Mouse (Mus musculus): ENCODE measurements around the gene Tfeb. TPM values are rescaled to one million over a fixed set of nuclear protein-coding genes. Genes with fewer than 3 reads are reported as not detected.
A peak's percentile ranks its signal among the peaks of the same experiment; 100 is the strongest.

The Tfeb gene
- polyA plus RNA-seq, 1 experiment from 2014 or later = 30.7 TPM

DNA sequence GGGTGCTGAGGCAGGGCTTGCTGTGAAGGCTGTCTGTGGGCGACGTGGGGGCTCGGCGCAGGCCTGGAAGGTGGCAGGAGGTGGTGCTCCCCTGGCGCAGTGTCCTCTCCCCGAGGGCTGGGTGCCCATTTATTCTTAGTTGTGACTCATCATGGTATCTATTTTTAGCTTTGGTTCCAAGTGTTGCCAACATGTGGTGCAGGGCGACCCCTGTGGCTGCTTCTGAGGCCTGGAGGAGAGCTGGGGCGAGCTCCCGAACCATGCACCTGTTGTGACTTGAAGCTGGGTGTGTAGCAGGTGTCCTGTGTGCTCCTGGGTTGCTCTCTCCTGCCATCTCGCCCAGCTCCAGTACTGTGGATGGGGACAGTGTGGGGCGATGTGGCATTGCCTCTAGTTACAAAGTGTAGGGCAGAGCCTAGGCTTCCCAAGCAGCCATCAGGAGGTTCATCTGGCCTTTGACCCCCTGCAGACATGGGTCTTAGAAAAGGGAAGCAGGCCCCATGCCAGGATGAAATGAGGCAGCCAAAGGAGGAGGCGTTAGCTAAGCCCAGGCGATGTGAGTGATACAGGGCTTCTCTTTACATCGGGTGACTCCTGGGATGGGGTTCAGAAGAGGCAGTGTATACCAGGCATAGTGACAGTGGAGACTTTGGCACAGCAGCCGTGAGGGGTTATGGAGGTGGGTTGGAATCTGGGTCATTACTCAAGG is 23.0 kb downstream of the Tfeb start:
- peak; percentile 12; the same call in 1 of the 2 replicates for ATAC-seq
- H3K4me3 ChIP-seq (ENCODE audit: low read length) = no peak overlapping the region
- H3K27me3 ChIP-seq (replicated peaks; ENCODE audit: control insufficient read depth, insufficient read depth, low read length) = no peaks in the 10 kb centered on the region
- no peaks in the 10 kb centered on the region for H3K36me3 ChIP-seq (ENCODE audit: control insufficient read depth, insufficient read depth, low read length)
- peaks cover 31% of the 10 kb centered on the region for H3K4me1 ChIP-seq (ENCODE audit: control insufficient read depth, insufficient read depth, low read length)
- 0 out of 2 replicates have a peak overlapping the region, but pooled peaks have one; percentile 21 for H3K9ac ChIP-seq (ENCODE audit: low read depth, low read length)
- WGBS = 72% methylated on average over 15 of the region's 15 CpGs
- no peaks in the 10 kb centered on the region for H3K9me3 ChIP-seq (ENCODE audit: control insufficient read depth, low read length)
- no peak overlapping the region for H3K4me2 ChIP-seq (ENCODE audit: low read depth, low read length)
- H3K27ac ChIP-seq (ENCODE audit: low read length) = peak overlapping the region; percentile 15; the same call in 1 of the 2 replicates

DNA sequence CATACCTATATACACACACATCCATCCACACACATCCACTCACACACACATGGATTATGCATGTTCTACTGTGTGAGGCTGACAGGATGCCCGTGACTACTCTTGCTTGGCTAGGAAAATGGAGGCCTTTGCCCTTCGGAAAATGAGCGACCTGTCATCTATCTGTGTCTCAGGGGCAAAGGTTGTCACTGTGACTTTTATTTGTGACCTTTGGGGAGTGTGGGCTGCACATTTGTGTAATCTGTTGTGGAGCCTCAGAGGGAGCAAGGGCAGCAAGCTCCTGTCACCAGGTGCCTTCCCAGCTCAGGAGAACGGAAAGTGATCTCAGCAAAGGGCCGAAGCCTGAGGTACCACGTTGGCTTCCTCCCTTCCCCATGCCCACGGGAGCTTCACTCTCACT is 25.2 kb downstream of the Tfeb start:
- 78% methylated on average over 7 of the region's 7 CpGs for WGBS
- Histone ChIP-seq H3K9me3 (ENCODE audit: control insufficient read depth, low read length) (no peaks in the 10 kb centered on the region), H3K27me3 (replicated peaks; ENCODE audit: control insufficient read depth, insufficient read depth, low read length) (no peaks in the 10 kb centered on the region), H3K4me1 (ENCODE audit: control insufficient read depth, insufficient read depth, low read length) (peaks cover 28% of the 10 kb centered on the region), H3K9ac (ENCODE audit: low read depth, low read length) (peak overlapping the region; percentile 57), H3K4me3 (ENCODE audit: low read length) (no peak overlapping the region), H3K36me3 (ENCODE audit: control insufficient read depth, insufficient read depth, low read length) (no peaks in the 10 kb centered on the region), H3K4me2 (ENCODE audit: low read depth, low read length) (no peak overlapping the region), H3K27ac (ENCODE audit: low read length) (peak overlapping the region; percentile 27)
- no peak for ATAC-seq

DNA sequence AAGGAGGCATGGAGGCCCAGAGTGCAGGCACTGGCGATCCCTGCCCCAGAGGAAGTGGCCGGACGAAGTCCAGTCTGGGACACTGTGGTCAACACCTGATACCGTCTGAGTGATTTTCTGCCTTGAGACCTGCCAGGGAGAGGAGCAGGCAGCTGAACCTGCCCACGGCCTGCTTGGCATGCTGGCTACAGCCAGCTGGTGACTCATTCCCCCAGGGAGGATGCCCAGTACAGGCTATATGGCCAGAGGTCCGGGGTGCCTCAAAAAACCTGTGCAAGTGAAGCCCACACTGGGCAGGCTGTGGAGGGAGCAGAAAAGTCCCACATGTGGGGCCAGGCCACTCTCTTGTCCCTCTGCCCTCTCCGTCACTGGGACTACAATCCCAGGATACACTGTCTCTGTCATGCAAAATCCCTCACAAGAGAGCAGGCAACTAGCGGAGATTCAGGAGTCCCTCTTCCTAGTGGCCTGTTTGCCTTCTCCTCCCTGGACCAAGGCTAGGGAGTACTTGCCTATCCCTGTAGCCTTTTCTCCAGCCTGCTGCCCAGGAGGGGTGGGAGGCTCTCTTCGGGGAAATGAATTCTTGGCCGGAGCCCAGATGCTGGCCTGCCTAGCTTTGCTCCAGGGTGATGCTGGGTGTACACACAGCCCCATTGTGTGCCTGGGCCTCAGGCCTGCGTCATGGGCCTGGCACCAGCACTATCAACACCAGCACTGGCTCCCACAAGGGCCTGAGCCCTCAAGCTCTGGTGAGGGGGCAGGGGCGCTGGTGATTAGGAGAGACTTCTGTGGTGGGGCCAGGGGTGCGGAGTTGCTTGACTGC is 25.9 kb downstream of the Tfeb start:
- Histone ChIP-seq H3K27ac (ENCODE audit: low read length) (peak overlapping the region; percentile 27), H3K9me3 (ENCODE audit: control insufficient read depth, low read length) (no peaks in the 10 kb centered on the region), H3K4me3 (ENCODE audit: low read length) (no peak overlapping the region), H3K4me2 (ENCODE audit: low read depth, low read length) (no peak overlapping the region), H3K9ac (ENCODE audit: low read depth, low read length) (peak overlapping the region; percentile 57), H3K36me3 (ENCODE audit: control insufficient read depth, insufficient read depth, low read length) (no peaks in the 10 kb centered on the region), H3K27me3 (replicated peaks; ENCODE audit: control insufficient read depth, insufficient read depth, low read length) (no peaks in the 10 kb centered on the region), H3K4me1 (ENCODE audit: control insufficient read depth, insufficient read depth, low read length) (peaks cover 33% of the 10 kb centered on the region)
- ATAC-seq = peak; percentile 42
- 68% methylated on average over 13 of the region's 13 CpGs for WGBS

DNA sequence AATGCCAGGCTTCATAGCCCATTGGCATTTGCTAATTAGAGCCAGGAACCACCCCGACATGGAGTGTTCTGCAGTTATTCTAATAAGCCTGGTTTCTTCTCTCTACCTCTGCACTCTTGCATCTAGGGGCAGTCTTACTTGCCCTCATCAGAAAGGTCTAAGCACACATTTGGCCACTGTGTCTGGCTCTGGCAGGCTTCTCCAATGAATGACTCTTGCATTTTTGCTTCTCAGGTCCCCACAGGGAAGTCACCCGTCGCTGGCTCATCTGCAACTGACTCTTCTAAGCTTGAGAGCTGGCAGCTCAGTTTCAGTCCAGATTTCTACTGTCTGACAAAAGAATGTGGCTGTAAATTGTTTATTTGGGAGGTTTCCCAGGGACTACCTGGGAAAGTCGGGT is 29.2 kb downstream of the Tfeb start:
- ATAC-seq = no peak
- 66% methylated on average over 4 of the region's 4 CpGs for WGBS
- no peaks in the 10 kb centered on the region for H3K36me3 ChIP-seq (ENCODE audit: control insufficient read depth, insufficient read depth, low read length)
- H3K4me3 ChIP-seq (ENCODE audit: low read length) = no peak overlapping the region
- peaks cover 26% of the 10 kb centered on the region for H3K4me1 ChIP-seq (ENCODE audit: control insufficient read depth, insufficient read depth, low read length)
- no peak overlapping the region for H3K9ac ChIP-seq (ENCODE audit: low read depth, low read length)
- H3K9me3 ChIP-seq (ENCODE audit: control insufficient read depth, low read length) = no peaks in the 10 kb centered on the region
- H3K27me3 ChIP-seq (replicated peaks; ENCODE audit: control insufficient read depth, insufficient read depth, low read length) = no peaks in the 10 kb centered on the region
- no peak overlapping the region for H3K4me2 ChIP-seq (ENCODE audit: low read depth, low read length)
- H3K27ac ChIP-seq (ENCODE audit: low read length) = no peak overlapping the region

DNA sequence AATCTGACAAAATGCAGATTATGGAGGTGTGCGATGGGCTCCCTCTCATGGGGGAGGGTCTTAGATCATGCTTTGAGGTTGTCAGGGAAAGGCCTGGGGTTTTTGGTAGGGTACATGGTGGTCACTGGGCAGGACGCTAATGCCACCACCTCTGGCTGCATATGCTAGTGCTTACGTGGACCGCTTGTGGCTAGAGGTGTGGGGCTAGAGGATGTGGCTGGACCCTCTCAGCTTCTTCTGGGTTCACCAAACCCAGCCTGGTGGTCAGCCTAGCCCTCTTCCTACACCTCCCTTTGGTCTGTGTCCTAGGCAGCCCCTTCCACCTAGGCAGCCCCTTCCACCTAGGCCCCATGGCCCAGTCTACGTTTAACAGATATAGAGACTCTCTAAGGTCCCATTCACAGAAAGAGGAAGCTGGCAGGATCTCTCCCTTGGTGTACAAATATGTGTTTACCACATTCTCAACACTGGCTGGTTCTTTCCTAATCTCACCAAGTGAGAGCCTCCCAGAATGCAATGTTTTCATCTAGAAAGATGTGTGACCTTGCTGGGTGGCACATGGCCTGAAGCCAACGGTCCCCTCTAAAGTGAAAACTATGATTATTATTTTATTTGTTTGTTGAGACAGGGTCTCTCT is 29.7 kb downstream of the Tfeb start:
- Histone ChIP-seq H3K36me3 (ENCODE audit: control insufficient read depth, insufficient read depth, low read length) (no peaks in the 10 kb centered on the region), H3K27me3 (replicated peaks; ENCODE audit: control insufficient read depth, insufficient read depth, low read length) (no peaks in the 10 kb centered on the region), H3K27ac (ENCODE audit: low read length) (peak overlapping the region; percentile 38; the same call in 1 of the 2 replicates), H3K9ac (ENCODE audit: low read depth, low read length) (no peak overlapping the region), H3K4me2 (ENCODE audit: low read depth, low read length) (no peak overlapping the region), H3K4me1 (ENCODE audit: control insufficient read depth, insufficient read depth, low read length) (peaks cover 26% of the 10 kb centered on the region), H3K9me3 (ENCODE audit: control insufficient read depth, low read length) (no peaks in the 10 kb centered on the region), H3K4me3 (ENCODE audit: low read length) (no peak overlapping the region)
- ATAC-seq = no peak
- whole genome bisulfite sequencing = 85% methylated on average over 6 of the region's 6 CpGs

DNA sequence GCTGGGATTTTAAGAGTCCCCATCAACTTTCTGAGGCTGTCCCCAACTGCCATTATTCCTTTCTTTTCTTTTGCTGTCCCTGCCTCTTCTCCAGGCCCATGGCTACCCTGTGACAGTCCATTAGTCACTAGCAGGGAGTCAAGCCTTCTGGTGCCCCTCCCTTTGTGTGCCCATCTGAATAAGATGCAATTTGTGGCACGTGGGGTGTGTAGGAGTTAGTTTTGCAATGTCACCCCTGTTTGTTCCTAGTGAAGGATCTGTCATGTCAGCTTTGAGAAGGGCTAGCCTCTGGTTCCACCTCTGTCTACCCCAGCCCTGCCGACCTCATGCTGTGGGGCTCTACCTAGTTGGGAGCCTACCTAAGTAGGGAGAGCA is 30.2 kb downstream of the Tfeb start:
- H3K36me3 ChIP-seq (ENCODE audit: control insufficient read depth, insufficient read depth, low read length) = no peaks in the 10 kb centered on the region
- no peak overlapping the region for H3K4me3 ChIP-seq (ENCODE audit: low read length)
- no peak overlapping the region for H3K9ac ChIP-seq (ENCODE audit: low read depth, low read length)
- H3K27ac ChIP-seq (ENCODE audit: low read length) = peak overlapping the region; percentile 38
- H3K4me1 ChIP-seq (ENCODE audit: control insufficient read depth, insufficient read depth, low read length) = peaks cover 24% of the 10 kb centered on the region
- no peak for ATAC-seq
- WGBS = 62% methylated on average over 2 of the region's 2 CpGs
- no peak overlapping the region for H3K4me2 ChIP-seq (ENCODE audit: low read depth, low read length)
- H3K27me3 ChIP-seq (replicated peaks; ENCODE audit: control insufficient read depth, insufficient read depth, low read length) = no peaks in the 10 kb centered on the region
- peaks cover 3% of the 10 kb centered on the region; the same call in 1 of the 2 replicates for H3K9me3 ChIP-seq (ENCODE audit: control insufficient read depth, low read length)

DNA sequence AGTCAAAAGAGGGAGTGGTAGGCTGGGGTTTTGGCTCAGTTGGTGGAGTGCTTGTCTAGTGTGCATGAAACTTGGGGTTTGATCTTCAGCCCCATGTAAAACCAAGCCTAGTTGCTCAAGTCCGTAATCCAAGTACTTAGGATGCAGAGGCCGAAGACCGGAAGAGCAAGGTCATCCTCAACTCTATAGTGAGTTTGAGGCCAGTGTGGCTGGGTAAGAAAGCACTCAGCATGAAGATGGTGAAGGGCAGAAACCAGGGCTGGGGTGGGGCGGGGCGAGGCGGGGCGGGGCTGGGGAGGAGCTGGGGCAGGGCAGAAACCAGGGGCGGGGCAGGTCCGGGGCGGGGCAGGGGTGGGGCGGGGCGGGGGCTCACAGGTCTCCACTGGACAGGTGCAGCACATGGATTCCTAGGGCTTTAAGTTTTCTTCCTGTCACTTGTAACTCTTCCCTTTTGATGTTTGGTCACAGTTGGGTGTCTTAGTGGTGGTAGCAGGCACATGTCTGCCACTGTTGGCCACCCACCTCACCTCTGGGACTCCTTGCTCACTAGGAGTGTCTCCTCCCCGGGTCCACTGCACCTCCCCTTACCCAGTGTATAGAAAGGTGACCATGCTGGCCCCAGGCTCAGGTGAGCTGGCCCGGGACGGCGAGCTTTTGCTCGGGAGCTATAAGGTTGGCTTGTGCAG is 30.8 kb downstream of the Tfeb start:
- no peak overlapping the region for H3K4me2 ChIP-seq (ENCODE audit: low read depth, low read length)
- peaks cover 19% of the 10 kb centered on the region for H3K4me1 ChIP-seq (ENCODE audit: control insufficient read depth, insufficient read depth, low read length)
- 42% methylated on average over 15 of the region's 17 CpGs for WGBS
- no peak overlapping the region for H3K9ac ChIP-seq (ENCODE audit: low read depth, low read length)
- peaks cover 6% of the 10 kb centered on the region; the same call in 1 of the 2 replicates for H3K9me3 ChIP-seq (ENCODE audit: control insufficient read depth, low read length)
- H3K36me3 ChIP-seq (ENCODE audit: control insufficient read depth, insufficient read depth, low read length) = no peaks in the 10 kb centered on the region
- H3K4me3 ChIP-seq (ENCODE audit: low read length) = no peak overlapping the region
- no peaks in the 10 kb centered on the region for H3K27me3 ChIP-seq (replicated peaks; ENCODE audit: control insufficient read depth, insufficient read depth, low read length)
- peak; percentile 53 for ATAC-seq
- H3K27ac ChIP-seq (ENCODE audit: low read length) = peak overlapping the region; percentile 53

DNA sequence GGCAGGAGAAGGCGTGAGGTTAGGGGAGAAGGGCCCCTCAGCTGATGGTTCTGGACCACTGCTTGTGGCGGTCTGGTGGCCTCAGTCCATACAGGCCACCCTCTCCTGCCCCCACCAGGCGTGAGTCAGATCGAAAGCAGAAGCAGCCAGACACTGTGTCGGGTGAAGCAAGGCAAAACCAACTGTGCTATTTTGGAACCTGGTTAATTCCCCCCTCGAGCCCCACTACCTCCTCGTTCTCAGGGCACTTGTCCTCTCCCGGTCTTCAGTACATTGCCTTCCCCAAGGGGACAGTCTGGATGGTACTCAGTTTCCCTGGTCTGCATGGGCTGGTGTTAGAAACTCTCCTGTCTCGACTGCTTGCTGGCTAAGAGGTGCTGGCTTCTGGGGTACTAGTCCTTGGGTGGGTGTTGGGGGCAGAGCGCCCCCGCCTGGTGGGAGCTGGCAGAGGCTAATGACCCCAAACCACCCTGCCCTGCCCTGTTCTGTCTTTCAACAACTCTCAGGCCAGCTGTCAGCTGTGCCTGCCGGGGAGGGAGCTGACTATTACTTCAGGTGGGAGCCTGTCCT is 32.0 kb downstream of the Tfeb start:
- H3K4me1 ChIP-seq (ENCODE audit: control insufficient read depth, insufficient read depth, low read length) = peaks cover 13% of the 10 kb centered on the region
- 53% methylated on average over 12 of the region's 12 CpGs for WGBS
- H3K4me2 ChIP-seq (ENCODE audit: low read depth, low read length) = no peak overlapping the region
- H3K36me3 ChIP-seq (ENCODE audit: control insufficient read depth, insufficient read depth, low read length) = no peaks in the 10 kb centered on the region
- peaks cover 6% of the 10 kb centered on the region; the same call in 1 of the 2 replicates for H3K9me3 ChIP-seq (ENCODE audit: control insufficient read depth, low read length)
- peak; percentile 29 for ATAC-seq
- no peak overlapping the region for H3K4me3 ChIP-seq (ENCODE audit: low read length)
- no peak overlapping the region for H3K9ac ChIP-seq (ENCODE audit: low read depth, low read length)
- H3K27me3 ChIP-seq (replicated peaks; ENCODE audit: control insufficient read depth, insufficient read depth, low read length) = no peaks in the 10 kb centered on the region
- H3K27ac ChIP-seq (ENCODE audit: low read length) = 0 out of 2 replicates have a peak overlapping the region, but pooled peaks have one; percentile 24

Data from intestine, embryonic 16.5 days (tissue).